Mouse (Mus musculus) splenic B cell, adult 2 months (primary cell): ENCODE data around the gene Flvcr1.

Experiments
- DNase-seq: peaks from one replicate; pipeline ENCODE4 v3.0.0-alpha.2; 2011; ENCODE audit warnings: low read depth, low spot score
- H3K27me3 ChIP-seq: 2 replicates; pipeline ENCODE4 v1.6.1; 2012; ENCODE audit warnings: mild to moderate bottlenecking, low read length, moderate library complexity, mixed read lengths; ENCODE audit not compliant: control insufficient read depth, poor library complexity, insufficient read depth, severe bottlenecking
- H3K36me3 ChIP-seq: 2 replicates; pipeline ENCODE4 v1.6.1; 2012; ENCODE audit warnings: mild to moderate bottlenecking, low read length, moderate library complexity, mixed read lengths; ENCODE audit not compliant: control insufficient read depth, poor library complexity, insufficient read depth, severe bottlenecking

The Flvcr1 gene

DNA sequence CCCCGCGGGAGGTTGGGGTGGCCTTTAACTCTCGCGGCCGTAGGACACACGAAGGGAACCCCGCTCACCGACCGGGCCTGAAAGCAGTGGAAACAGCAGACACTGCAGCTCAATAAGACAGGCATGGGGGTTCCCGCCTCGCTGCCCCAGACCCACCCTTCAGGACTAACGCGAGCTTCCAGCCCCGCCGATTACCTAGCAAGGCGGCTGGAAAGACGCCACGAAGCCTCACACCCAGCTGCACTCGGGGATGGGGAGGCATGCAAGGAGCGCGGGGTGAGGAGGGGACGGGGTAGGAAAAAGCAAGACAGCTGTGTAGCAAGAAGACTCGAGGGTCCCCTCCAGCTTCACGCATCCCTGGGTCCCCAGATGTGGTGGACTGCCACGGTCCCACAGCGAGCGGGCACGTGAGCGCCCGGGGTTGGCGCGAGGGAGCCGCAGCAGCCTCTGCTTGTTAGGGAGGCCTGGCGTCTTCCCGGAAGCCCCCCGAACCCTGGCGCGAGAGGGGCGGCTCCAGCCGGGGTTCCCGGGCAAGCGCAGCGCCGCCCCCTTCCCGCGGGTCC, 47.4 kb downstream of the Flvcr1 start:
- Histone ChIP-seq H3K36me3 (no peaks in the 10 kb centered on the region), H3K27me3 (peaks cover 1% of the 10 kb centered on the region; the same call in 1 of the 2 replicates)
- peak; percentile 23 for DNase-seq

DNA sequence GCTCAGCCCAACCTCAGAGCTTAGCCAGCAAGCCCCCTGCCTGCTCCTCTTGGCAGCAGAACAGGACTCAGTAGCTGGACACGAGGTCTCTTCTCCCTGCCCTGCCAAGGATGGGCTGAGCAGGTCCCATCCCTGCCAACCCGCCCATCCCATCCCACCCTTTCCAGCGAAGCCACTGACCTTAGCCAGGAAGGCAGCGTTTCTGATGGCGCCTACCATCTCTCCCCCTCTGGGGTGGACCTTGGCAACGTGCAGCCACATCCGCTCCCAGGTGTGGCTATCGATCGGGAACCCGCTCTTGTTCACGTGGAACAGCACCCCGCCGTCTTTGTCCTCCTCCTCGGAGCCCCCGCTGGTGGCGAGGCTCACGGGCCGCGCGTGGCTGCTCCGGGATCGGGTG, 48.0 kb downstream of the Flvcr1 start:
- DNase-seq = no peak

DNA sequence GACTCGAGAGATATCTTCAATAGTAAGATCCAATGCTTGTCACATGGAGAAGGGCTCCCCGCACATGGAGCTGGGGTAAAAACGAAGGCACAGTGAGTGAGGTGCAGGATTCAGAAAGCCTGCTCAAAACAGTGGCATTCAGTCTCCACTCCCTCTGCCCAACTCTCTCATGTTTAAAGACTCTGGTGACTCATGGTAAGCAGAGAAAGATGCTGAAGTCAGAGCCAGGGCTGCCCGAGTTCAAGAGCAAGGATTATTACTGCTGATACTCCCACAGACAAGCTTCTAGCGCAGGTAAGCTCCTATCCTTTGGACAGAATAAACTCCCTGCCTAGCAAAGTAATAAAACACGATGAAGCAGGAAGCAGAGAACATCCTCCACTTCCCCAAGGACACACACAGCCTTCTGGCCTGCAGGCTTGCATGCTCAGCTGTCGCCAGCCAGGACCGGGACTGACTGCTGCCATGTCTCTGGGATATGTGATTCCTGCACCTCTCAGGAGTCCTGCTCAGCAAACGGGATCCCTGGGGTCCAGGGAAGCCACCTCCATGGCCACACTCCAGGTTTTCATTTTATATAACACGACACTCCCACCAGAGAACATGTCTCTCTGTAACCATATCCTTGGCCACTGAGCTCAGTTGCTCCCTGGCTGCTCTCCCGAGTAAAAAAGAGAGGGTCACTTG, 48.9 kb downstream of the Flvcr1 start:
- DNase-seq = no peak
- no peaks in the 10 kb centered on the region for H3K36me3 ChIP-seq
- peaks cover 1% of the 10 kb centered on the region; the same call in 1 of the 2 replicates for H3K27me3 ChIP-seq

More for the DNA sequence above, 48.0 kb downstream of the Flvcr1 start:
- peaks cover 1% of the 10 kb centered on the region; the same call in 1 of the 2 replicates for H3K27me3 ChIP-seq
- H3K36me3 ChIP-seq = no peaks in the 10 kb centered on the region

GRCm38 (mm10) chr1:190974833-190975232, 51.1 kb downstream of the Flvcr1 start:
- DNase-seq = no peak
- Histone ChIP-seq H3K36me3 (no peaks in the 10 kb centered on the region), H3K27me3 (peaks cover 1% of the 10 kb centered on the region; the same call in 1 of the 2 replicates)

- no peak for DNase-seq
- Histone ChIP-seq H3K36me3 (no peaks in the 10 kb centered on the region), H3K27me3 (peaks cover under 1% of the 10 kb centered on the region; the same call in 1 of the 2 replicates)
Observed at GRCm38 (mm10) chr1:190974191-190974590, 51.8 kb downstream of the Flvcr1 start.

GRCm38 (mm10) chr1:190972612-190973192, 53.3 kb downstream of the Flvcr1 start:
- Histone ChIP-seq H3K36me3 (no peaks in the 10 kb centered on the region), H3K27me3 (no peaks in the 10 kb centered on the region)
- no peak for DNase-seq

- H3K36me3 ChIP-seq = no peaks in the 10 kb centered on the region
- no peaks in the 10 kb centered on the region for H3K27me3 ChIP-seq
- DNase-seq = no peak
Observed at GRCm38 (mm10) chr1:190971708-190972610, 54.0 kb downstream of the Flvcr1 start.

DNA sequence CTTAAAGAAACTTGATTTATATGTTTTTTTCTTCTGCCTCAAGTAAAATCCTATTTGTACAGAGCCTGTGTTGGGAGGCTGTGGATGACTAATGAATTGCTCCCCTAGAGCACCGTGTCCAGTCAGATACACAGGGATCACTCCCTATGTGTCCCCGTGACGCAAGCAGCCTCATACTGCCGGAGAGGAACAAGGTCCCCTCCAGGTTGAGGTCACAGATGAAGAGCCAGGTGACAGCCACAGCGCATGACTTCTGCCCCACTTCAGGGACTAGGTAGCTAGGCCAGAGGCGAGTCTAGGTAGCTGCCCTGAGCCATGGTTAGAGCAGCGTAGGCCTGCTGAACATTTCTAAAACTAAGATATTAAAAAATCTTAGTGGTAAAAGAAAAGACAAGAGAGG, 57.9 kb downstream of the Flvcr1 start:
- Histone ChIP-seq H3K36me3 (no peaks in the 10 kb centered on the region), H3K27me3 (no peaks in the 10 kb centered on the region)
- no peak for DNase-seq

- Histone ChIP-seq H3K27me3 (no peaks in the 10 kb centered on the region), H3K36me3 (no peaks in the 10 kb centered on the region)
- DNase-seq = no peak
Observed at GRCm38 (mm10) chr1:190964992-190965780, 60.8 kb downstream of the Flvcr1 start.

- H3K36me3 ChIP-seq = no peaks in the 10 kb centered on the region
- no peaks in the 10 kb centered on the region for H3K27me3 ChIP-seq
- no peak for DNase-seq
Observed at GRCm38 (mm10) chr1:190962760-190963159, 63.2 kb downstream of the Flvcr1 start.

DNA sequence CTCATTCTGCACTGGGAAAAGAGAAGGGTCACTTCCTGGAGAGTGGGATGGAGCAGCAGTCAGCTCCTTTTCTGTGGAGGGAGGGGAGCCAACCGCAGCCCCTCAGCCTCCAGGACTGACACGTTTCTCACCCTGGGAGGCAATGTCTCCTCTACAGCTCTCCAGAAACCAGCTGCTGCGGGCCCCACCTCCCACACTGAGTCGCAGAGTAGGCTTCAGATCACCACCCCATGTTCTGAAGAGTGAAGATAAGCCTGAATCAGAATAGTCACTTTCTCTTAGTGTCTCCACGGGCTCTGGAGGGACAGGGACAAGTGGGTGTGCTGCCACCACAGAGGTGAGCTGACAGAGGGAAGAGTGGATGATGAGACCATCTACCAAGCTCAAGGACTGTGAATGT, 67.1 kb downstream of the Flvcr1 start:
- no peaks in the 10 kb centered on the region for H3K36me3 ChIP-seq
- DNase-seq = no peak

More for the DNA sequence above, 67.1 kb downstream of the Flvcr1 start:
- H3K27me3 ChIP-seq = no peaks in the 10 kb centered on the region
